Mouse (Mus musculus): ENCODE measurements around the gene Atxn2.

DNA sequence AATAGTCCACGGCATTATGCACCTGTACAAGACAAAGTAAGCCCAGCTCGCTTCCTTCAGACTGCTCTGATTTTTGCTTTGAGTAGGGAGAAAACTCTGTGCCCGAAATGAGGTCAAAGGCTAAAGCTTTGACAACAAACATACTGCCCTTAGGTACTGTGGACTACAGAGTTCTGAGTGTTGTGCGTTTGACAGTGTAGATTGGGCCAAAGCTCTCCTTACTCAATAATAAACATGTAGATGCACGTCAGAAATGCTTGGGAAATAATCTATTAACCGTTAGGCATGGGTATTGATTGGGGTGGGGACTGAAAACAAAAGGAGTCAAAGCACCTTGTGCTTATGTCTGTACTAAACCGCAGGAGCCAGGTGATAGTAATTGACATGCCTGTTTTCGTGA, 47.7 kb upstream of the Atxn2 start:
- TF ChIP-seq CTCF (conservative IDR thresholded peaks at IDR 0.05; ENCODE audit: low read length) = no peak
- TF ChIP-seq NANOG (IDR thresholded peaks at IDR 0.05; ENCODE audit: borderline replicate concordance, low read length) = no peak
